Mouse (Mus musculus) inflammation-experienced regulatory T-cells, adult 16 weeks (primary cell): ENCODE results near the gene Msmp. TPM values are rescaled to one million over a fixed set of nuclear protein-coding genes. Genes with fewer than 3 reads are reported as not detected.

Experiments
- polyA plus RNA-seq: library from polyadenylated mRNA; unstranded; fragments of 100-300 nt; shearing (Covaris generic); gene quantifications from one replicate; pipeline ENCODE4 v1.2.1, GENCODE M21; 2017

Msmp gene
- 3.5 TPM for polyA plus RNA-seq

DNA sequence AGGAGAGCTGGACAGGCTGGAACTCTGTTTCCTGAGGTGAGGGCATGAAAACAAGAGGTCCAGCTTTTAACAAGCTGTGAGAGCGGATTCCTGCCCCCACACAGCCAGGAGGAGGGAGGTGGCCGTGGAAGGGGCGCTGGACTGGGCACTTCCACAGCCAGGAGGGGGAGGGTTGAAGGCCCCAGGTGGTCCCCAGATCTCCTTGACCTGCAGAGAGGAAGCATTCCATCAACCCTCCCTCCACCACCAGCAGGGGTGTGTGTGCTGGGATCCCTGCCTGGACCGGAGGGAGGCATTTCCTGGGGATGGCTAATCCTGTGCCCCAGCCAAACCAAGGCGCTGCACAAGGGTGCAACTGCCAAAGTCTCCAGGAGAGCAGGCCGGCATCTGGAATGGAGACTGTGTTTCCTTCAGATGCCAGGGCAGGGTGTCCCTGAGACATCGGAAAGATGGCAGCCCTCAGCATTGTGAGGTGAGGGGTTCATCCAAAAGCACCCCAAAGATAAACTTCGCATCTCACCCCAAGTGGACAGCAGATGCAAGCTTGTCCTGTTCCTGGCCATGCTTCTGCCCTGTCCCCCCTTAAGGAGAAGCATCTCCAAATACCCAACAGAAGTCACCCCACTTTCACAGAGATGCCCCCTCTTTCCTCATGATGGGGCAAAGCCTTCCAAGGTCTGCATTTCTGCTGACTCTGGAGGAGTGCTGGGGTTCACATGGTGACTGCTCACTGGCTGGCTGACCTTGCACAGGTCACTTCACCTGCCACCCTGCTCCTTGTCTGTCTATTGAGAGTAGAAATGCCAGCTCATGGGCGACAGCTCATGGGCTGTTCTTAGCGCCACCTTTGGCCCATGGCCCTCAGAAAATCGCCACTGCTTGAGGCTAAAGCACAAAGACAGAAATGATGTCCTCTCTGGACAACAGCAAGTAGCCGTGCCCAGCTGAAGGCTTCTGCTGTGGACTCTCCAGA is at the start of gene Msmp:
Gene Msmp (minus strand): TSS at position 51 of the 973 bp plus-strand sequence.

DNA sequence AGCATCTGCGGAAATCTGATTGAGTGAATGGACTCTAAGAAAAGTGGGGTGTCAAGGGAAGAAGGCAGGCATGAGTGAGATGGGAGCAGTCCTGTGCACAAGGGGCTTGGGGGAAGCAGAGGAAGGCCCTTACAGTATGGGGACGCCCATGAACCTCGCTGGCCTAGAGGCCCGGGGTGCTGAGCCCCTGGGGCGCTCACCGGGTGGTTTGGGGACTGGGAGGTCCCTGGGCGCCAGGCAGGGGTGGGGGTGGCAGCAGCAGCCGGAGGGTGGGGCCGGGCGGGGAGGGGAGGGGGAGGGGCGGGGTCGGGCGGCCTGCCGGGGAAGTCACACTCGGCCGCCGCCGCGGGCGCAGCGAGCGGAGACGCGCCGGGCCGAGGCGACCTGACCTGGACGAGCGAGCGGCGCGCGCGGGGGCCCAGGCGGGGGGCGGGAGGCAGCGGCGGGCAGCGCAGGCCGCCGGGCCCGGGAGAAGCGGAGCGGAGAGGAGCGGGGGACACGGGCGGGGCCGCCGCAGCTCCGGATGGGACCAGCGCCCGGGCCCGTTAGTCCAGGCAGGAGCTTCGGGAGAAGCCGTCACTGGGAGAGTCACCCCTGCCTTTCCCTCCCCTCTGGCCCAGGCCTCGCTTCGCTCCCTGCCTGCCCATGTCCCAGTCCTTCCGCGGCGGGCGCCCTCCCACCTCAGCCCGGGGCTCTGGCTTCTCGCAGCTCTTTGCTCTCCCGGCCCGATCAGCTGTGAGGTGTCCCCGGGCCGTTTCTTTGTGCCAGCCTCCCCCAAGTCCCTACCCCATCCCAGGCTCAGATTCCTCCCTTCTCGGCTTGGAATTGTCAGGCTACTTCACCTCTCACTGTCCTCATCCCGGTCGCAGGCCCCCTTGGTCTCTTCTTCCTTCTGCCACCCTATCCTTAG is 47.0 kb upstream of the Msmp start, which contains the start of gene Npr2:
Gene Npr2 (plus strand): TSS at position 890 of the 910 bp plus-strand sequence.

DNA sequence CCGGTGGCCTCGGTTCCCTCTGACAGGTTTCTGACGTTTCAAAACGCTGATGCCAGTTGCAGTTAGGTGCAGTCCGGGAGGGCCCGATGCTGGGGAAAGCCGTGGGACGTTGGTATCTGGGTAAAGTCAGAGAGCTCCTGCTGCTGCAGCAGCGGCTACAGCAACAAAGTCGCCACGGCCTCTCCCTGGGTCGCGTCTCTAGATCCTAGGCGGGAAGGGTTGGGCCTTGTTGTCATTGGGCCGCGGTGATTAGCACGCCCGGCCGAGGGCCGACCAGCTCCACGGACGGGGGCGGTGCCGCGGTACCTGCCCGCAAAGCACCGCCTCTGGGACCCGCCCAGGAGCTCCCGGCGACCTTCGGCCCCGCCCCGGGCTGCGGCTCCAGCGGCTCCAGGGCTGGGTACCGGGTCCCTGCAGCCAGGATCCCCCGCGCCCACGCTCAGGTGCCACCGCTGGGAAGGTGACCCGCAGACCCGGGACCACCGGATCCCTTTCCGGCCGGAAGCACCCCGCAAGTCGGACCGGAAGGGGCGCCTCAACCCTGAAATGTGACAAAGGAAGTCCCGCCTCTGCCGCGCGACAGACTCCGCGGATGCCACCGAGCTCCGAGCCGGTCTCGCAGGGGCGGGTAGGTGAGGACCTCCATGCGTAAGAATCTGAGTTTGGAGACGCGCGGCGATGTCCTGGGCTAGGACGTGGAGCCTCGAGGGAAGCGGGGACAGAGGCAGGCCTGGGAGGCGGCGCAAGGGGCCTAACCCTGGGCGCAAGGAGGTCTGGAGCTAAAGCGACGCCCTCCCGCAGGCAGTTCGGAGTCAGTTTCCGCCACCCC is 5.7 kb downstream of the Msmp start, which contains the start of the genes Rgp1 and Gba2:
Gene Rgp1 (plus strand): TSS at position 340 of the 829 bp plus-strand sequence.
Gene Gba2 (minus strand): TSS at position 498 of the 829 bp plus-strand sequence.

DNA sequence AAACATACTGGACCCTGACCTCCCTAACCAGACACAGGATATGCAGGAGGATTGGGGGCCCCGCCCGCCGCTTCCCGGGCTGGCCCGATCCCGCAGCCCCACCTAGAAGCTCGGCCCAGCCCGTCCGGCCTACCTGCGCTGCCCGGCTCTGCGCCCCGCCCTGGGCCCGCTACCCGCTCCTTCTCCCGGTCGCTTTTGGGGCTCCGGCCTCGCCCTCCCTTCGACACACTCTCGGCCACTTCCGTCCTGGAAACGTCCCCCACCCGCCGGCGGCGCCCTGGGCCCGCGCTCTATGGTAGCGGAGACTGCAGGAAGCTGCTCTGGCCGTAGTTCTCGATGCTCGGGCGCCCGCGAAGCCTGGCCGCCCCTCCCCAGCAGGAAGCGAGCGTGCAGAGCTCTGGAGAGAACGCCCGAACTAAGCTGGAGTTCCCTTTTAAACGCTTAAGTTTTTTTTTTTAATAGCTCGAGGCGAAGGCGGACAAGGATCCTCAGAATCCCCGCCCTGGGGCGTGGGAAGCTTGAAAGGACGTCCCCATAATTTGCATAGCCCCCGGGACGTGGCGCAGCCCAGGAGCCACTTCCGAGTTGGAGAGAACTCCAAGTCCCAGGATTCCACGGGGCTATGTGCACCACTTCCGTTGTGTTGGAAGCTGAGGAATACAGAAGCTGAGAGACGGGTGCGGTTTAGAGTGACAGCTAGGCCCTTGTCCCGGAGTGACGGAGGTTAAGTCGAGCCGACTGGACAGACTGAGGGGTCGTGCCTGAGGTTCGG is 22.1 kb downstream of the Msmp start, which contains the start of the genes Creb3 and Tln1:
Gene Creb3 (plus strand): TSS at position 336 of the 772 bp plus-strand sequence.
Gene Tln1 (minus strand): TSS at position 695 of the 772 bp plus-strand sequence.

Other genes starting within 250 kb of the Msmp start
- gene Rusc2, start 202.5 kb downstream of the Msmp start, polyA plus RNA-seq, result 0.22 TPM
- gene Fam166b, start 155.4 kb downstream of the Msmp start, polyA plus RNA-seq, result not detected
- gene Tesk1, start 142.6 kb downstream of the Msmp start, polyA plus RNA-seq, result 0.61 TPM
- 85.9 TPM for gene Cd72, start 129.9 kb downstream of the Msmp start, polyA plus RNA-seq
- 156 TPM for gene Sit1, start 100.8 kb downstream of the Msmp start, polyA plus RNA-seq
- 96.1 TPM for gene Ccdc107, start 91.6 kb downstream of the Msmp start, polyA plus RNA-seq
- 6.2 TPM for gene Arhgef39, start 84.8 kb downstream of the Msmp start, polyA plus RNA-seq
- 1.0 TPM for gene Car9, start 77.5 kb downstream of the Msmp start, polyA plus RNA-seq
- not detected for gene Tpm2, start 60.7 kb downstream of the Msmp start, polyA plus RNA-seq
- gene Creb3, start 22.2 kb downstream of the Msmp start, polyA plus RNA-seq, result 96.5 TPM
- gene Tln1, start 21.8 kb downstream of the Msmp start, polyA plus RNA-seq, result 397 TPM
- 21.7 TPM for gene Rgp1, start 5.8 kb downstream of the Msmp start, polyA plus RNA-seq
- 35.9 TPM for gene Gba2, start 5.6 kb downstream of the Msmp start, polyA plus RNA-seq
- gene Npr2, start 47.4 kb upstream of the Msmp start, polyA plus RNA-seq, result not detected
- 0.50 TPM for gene Spag8, start 69.1 kb upstream of the Msmp start, polyA plus RNA-seq
- gene Hint2, start 72.0 kb upstream of the Msmp start, polyA plus RNA-seq, result 79.8 TPM
- 0.89 TPM for gene Tmem8b, start 84.5 kb upstream of the Msmp start, polyA plus RNA-seq
- 1.2 TPM for gene Fam221b, start 84.7 kb upstream of the Msmp start, polyA plus RNA-seq
- gene Olfr70, start 116.3 kb upstream of the Msmp start, polyA plus RNA-seq, result not detected
- not detected for gene Olfr71, start 125.8 kb upstream of the Msmp start, polyA plus RNA-seq
- gene Hrct1, start 142.7 kb upstream of the Msmp start, polyA plus RNA-seq, result not detected
- not detected for gene Spaar, start 145.5 kb upstream of the Msmp start, polyA plus RNA-seq
- not detected for gene Olfr159, start 186.5 kb upstream of the Msmp start, polyA plus RNA-seq
- not detected for gene Olfr156, start 239.4 kb upstream of the Msmp start, polyA plus RNA-seq